ENCODE assay signal across 11 mouse cellular contexts in the genomic region with DNA sequence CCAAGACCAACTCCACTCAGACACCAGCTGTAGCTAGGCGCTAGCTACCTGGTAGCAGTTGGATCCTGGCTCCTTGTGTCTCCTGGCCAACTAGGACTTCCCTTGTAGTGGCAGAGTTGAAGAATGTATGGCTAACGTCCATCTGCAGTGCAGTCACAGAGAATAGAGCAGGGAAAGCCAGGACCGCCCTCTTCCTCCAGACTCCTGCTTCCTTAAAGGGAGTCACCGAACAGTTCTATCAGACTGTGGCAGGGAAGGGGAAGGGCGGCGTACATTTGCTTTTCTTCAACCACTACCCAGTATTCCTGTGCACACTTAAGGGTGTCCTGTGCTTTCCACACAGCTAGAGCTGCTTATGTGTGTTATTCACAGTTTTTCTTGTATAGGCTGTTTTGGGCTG. TPM values are rescaled to one million over a fixed set of nuclear protein-coding genes. Genes with fewer than 3 reads are reported as not detected.
DNase-seq lines count a peak whose midpoint lies in the region; ATAC-seq and TF ChIP-seq lines count a peak whose summit lies in the region.
"Had no signal": no experiment of that assay in that cellular context is flagged by ENCODE, and none has a peak within 500 bp of the region (broad histone marks: within the 10 kb centered on the region; RNA-seq: fewer than 3 reads in every experiment).

No protein-coding gene starts in this region.

- ATAC-seq in kidney, embryonic 15.5 days (replicated peaks; ENCODE audit: low FRiP score) = no peak
- ATAC-seq: forebrain, embryonic 14.5 days; midbrain, embryonic 16.5 days had no signal

- H3K27me3 ChIP-seq in kidney, embryonic 15.5 days = no peaks in the 10 kb centered on the region
- H3K27me3 ChIP-seq in thymus, adult 2 months (ENCODE audit: control insufficient read depth, insufficient read depth, low read length) = no peaks in the 10 kb centered on the region

- no peaks in the 10 kb centered on the region for H3K9me3 ChIP-seq in kidney, embryonic 15.5 days (replicated peaks)

- H3K9ac ChIP-seq in kidney, embryonic 15.5 days = no peak overlapping the region

- 0 out of 2 replicates have a peak overlapping the region, but pooled peaks have one; percentile 7 for H3K27ac ChIP-seq in kidney, embryonic 15.5 days
- H3K27ac ChIP-seq in thymus, adult 2 months (ENCODE audit: control insufficient read depth, insufficient read depth, low read length) = no peak overlapping the region

- H3K4me1 ChIP-seq in kidney, embryonic 15.5 days = peaks cover 16% of the 10 kb centered on the region
- peaks cover 12% of the 10 kb centered on the region for H3K4me1 ChIP-seq in thymus, adult 2 months (replicated peaks; ENCODE audit: control insufficient read depth, insufficient read depth, low read length)

- TF ChIP-seq CTCF in thymus, adult 2 months (IDR thresholded peaks at IDR 0.05; ENCODE audit: borderline replicate concordance, control insufficient read depth, extremely low read depth, insufficient read depth, low read length, poor library complexity) = no peak

- H3K36me3 ChIP-seq in kidney, embryonic 15.5 days = peaks cover 79% of the 10 kb centered on the region
- H3K36me3 ChIP-seq in thymus, adult 2 months (ENCODE audit: control insufficient read depth, insufficient read depth, low read length) = peaks cover 15% of the 10 kb centered on the region; the same call in 1 of the 2 replicates

- H3K4me3 ChIP-seq in kidney, embryonic 15.5 days (replicated peaks) = no peak overlapping the region
- no peak overlapping the region for H3K4me3 ChIP-seq in thymus, adult 2 months (ENCODE audit: control insufficient read depth, insufficient read depth, low read length)

- 78% methylated on average over 6 of the region's 6 CpGs for WGBS in kidney, embryonic 15.5 days
- 75% methylated on average over 6 of the region's 6 CpGs for WGBS in thymus, adult 2 months

- DNase-seq in kidney, adult 9 months = no peak
- DNase-seq in heart, adult 11 months = peak; percentile 99
- DNase-seq in heart, postnatal 4 days = peak; percentile 61
- DNase-seq in lung, postnatal 4 days = peak; percentile 51 to 57
- no peak for DNase-seq in thymus, adult 2 months
- DNase-seq in gastrocnemius, adult 18-20 months (ENCODE audit: low spot score) = no peak
- no peak for DNase-seq in embryo, embryonic 10.5 days (ENCODE audit: low spot score)

- no peak overlapping the region for H3K4me2 ChIP-seq in kidney, embryonic 15.5 days

- no peak for TF ChIP-seq POLR2A in thymus, adult 2 months (IDR thresholded peaks at IDR 0.05; ENCODE audit: control insufficient read depth, extremely low read depth, insufficient read depth, low read length, poor library complexity)

RNA-seq across cellular contexts. Expression of gene Ppp1r12c, which starts 10.2 kb away (rescaled TPM):
- polyA plus RNA-seq in kidney, embryonic 15.5 days (2015; fragmentation: Nextera tagmentation; extraction: Ambion mirVana) = 38.2 and 43.9 TPM in 2 replicates
- 10 to 100 TPM; 89.8 to 92.3 TPM for total RNA-seq in heart, postnatal 4 days (2021)
- 136 and 162 TPM in 2 replicates for polyA plus RNA-seq in thymus, adult 2 months (2012; rRNA removed)
- total RNA-seq in gastrocnemius, adult 18-20 months (2021) = 10 to 100 TPM; 15.5 to 19.0 TPM

RNA-seq across cellular contexts. Expression of gene Tnnt1, which starts 24.9 kb away (rescaled TPM):
- 37.2 and 48.6 TPM in 2 replicates for polyA plus RNA-seq in kidney, embryonic 15.5 days (2015; fragmentation: Nextera tagmentation; extraction: Ambion mirVana)
- total RNA-seq in heart, postnatal 4 days (2021) = 10 to 100 TPM; 48.7 to 59.0 TPM
- 1.8 TPM in 2 replicates for polyA plus RNA-seq in thymus, adult 2 months (2012; rRNA removed)
- total RNA-seq in gastrocnemius, adult 18-20 months (2021) = 100 to 1,000 TPM; 656 to 752 TPM

RNA-seq across cellular contexts. Expression of gene Eps8l1, which starts 30.8 kb away (rescaled TPM):
- polyA plus RNA-seq in kidney, embryonic 15.5 days (2015; fragmentation: Nextera tagmentation; extraction: Ambion mirVana) = 8.9 and 9.0 TPM in 2 replicates
- 1 to 10 TPM; 1.6 to 2.7 TPM for total RNA-seq in heart, postnatal 4 days (2021)
- polyA plus RNA-seq in thymus, adult 2 months (2012; rRNA removed) = 4.2 and 24.2 TPM in 2 replicates
- total RNA-seq in gastrocnemius, adult 18-20 months (2021) = 1 to 10 TPM; 1.9 to 3.5 TPM

RNA-seq across cellular contexts. Expression of gene Tnni3, which starts 32.7 kb away (rescaled TPM):
- 6.6 and 6.9 TPM in 2 replicates for polyA plus RNA-seq in kidney, embryonic 15.5 days (2015; fragmentation: Nextera tagmentation; extraction: Ambion mirVana)
- 1,000 to 10,000 TPM; 4,693 to 5,168 TPM for total RNA-seq in heart, postnatal 4 days (2021)
- polyA plus RNA-seq in thymus, adult 2 months (2012; rRNA removed) = 79.0 and 1,187 TPM in 2 replicates
- total RNA-seq in gastrocnemius, adult 18-20 months (2021) = not detected
- total RNA-seq: left cerebral cortex, postnatal 10 days had no signal

RNA-seq across cellular contexts. Expression of gene Dnaaf3, which starts 40.9 kb away (rescaled TPM):
- 3.2 and 3.5 TPM in 2 replicates for polyA plus RNA-seq in kidney, embryonic 15.5 days (2015; fragmentation: Nextera tagmentation; extraction: Ambion mirVana)
- under 1 TPM; 0.41 to 0.57 TPM for total RNA-seq in heart, postnatal 4 days (2021)
- 8.3 and 9.8 TPM in 2 replicates for polyA plus RNA-seq in thymus, adult 2 months (2012; rRNA removed)
- total RNA-seq in gastrocnemius, adult 18-20 months (2021) = not detected

Comparison
In these comparisons a context has a peak if more than half of its experiments do, and no peak if none do; other contexts are left out.
1. DNase-seq: peak in heart, adult 11 months (single experiment), heart, postnatal 4 days (single experiment) and lung, postnatal 4 days (2 of 2); none in kidney, adult 9 months (single experiment), thymus, adult 2 months (single experiment), gastrocnemius, adult 18-20 months (single experiment) and embryo, embryonic 10.5 days (single experiment).
2. RNA of gene Ppp1r12c, which starts 10.2 kb away (total RNA-seq): 89.8 to 92.3 TPM in heart, postnatal 4 days; 15.5 to 19.0 TPM in gastrocnemius, adult 18-20 months; every median in the first group is over 4 times any median in the second.
3. RNA of gene Tnnt1, which starts 24.9 kb away (total RNA-seq): 656 to 752 TPM in gastrocnemius, adult 18-20 months; 48.7 to 59.0 TPM in heart, postnatal 4 days; every median in the first group is over 10 times any median in the second.